ENCODE assay signal across 26 mouse cellular contexts in genomic region chr4:66873342-66873741, GRCm38 (mm10).
"Had no signal": no experiment of that assay in that cellular context is flagged by ENCODE, and none has a peak within 500 bp of the region (broad histone marks: within the 10 kb centered on the region; RNA-seq: fewer than 3 reads in every experiment).

No protein-coding gene starts in this region.

- H3K4me2 ChIP-seq: heart, embryonic 12.5 days; hindbrain, embryonic 12.5 days; hindbrain, embryonic 14.5 days; intestine, embryonic 15.5 days; kidney, embryonic 15.5 days; liver, embryonic 11.5 days; liver, embryonic 13.5 days; liver, embryonic 15.5 days had no signal

- H3K27me3 ChIP-seq: heart, embryonic 12.5 days; hindbrain, embryonic 12.5 days; intestine, embryonic 15.5 days; kidney, embryonic 15.5 days; liver, embryonic 13.5 days; liver, embryonic 15.5 days had no signal

- H3K4me1 ChIP-seq: heart, embryonic 12.5 days; intestine, embryonic 15.5 days; liver, embryonic 13.5 days; liver, embryonic 15.5 days had no signal

- H3K36me3 ChIP-seq: heart, embryonic 10.5 days; heart, embryonic 12.5 days; hindbrain, embryonic 10.5 days; hindbrain, embryonic 12.5 days; intestine, embryonic 15.5 days; kidney, embryonic 15.5 days; liver, embryonic 13.5 days; liver, embryonic 15.5 days had no signal

- H3K4me3 ChIP-seq: heart, adult 2 months; heart, embryonic 10.5 days; heart, embryonic 12.5 days; hindbrain, embryonic 10.5 days; hindbrain, embryonic 12.5 days; intestine, embryonic 15.5 days; kidney, embryonic 15.5 days; layer of hippocampus, adult 2 months; left cerebral cortex, adult 2 months; liver, embryonic 13.5 days; liver, embryonic 15.5 days had no signal

- ATAC-seq: hindbrain, embryonic 16.5 days; inflammation-experienced regulatory T-cells, adult 6 months; intestine, embryonic 15.5 days; intestine, postnatal 0 days had no signal

- H3K9ac ChIP-seq: heart, embryonic 12.5 days; hindbrain, embryonic 12.5 days; hindbrain, embryonic 14.5 days; intestine, embryonic 15.5 days; kidney, embryonic 15.5 days; liver, embryonic 13.5 days; liver, embryonic 15.5 days had no signal

- DNase-seq: gastrocnemius, postnatal 14 days; gastrocnemius, postnatal 36 days; heart, adult 2 months; heart, postnatal 10 days; heart, postnatal 4 days; kidney, adult 18-20 months; kidney, adult 8-10 months; kidney, postnatal 25 days; kidney, postnatal 4 days; liver; liver, embryonic 13.5 days had no signal

- H3K9me3 ChIP-seq: heart, embryonic 10.5 days; heart, embryonic 12.5 days; hindbrain, embryonic 10.5 days; hindbrain, embryonic 12.5 days; intestine, embryonic 15.5 days; kidney, embryonic 15.5 days; liver, embryonic 13.5 days; liver, embryonic 15.5 days had no signal

- H3K27ac ChIP-seq: heart, adult 2 months; heart, embryonic 10.5 days; hindbrain, embryonic 10.5 days; hindbrain, embryonic 12.5 days; hindbrain, embryonic 14.5 days; intestine, embryonic 15.5 days; kidney, embryonic 15.5 days; kidney, postnatal 0 days; layer of hippocampus, adult 2 months; left cerebral cortex, adult 2 months; liver, embryonic 13.5 days; liver, embryonic 15.5 days had no signal
